Mouse (Mus musculus) C2C12 (cell line): ENCODE measurements around the gene Pik3r5.

Experiments used
- CTCF ChIP-seq: IDR thresholded peaks from one replicate; pipeline ENCODE4 v1.5.1; 2011; ENCODE audit not compliant: control insufficient read depth, insufficient read depth, insufficient read length
- MAX ChIP-seq: IDR thresholded peaks from one replicate; pipeline ENCODE4 v1.6.1; 2011; ENCODE audit warnings: mild to moderate bottlenecking, control low read depth
- MYOG ChIP-seq: IDR thresholded peaks from one replicate; pipeline ENCODE4 v1.6.1; 2011; ENCODE audit not compliant: control insufficient read depth, insufficient read length; ENCODE audit errors: extremely low read depth

DNA sequence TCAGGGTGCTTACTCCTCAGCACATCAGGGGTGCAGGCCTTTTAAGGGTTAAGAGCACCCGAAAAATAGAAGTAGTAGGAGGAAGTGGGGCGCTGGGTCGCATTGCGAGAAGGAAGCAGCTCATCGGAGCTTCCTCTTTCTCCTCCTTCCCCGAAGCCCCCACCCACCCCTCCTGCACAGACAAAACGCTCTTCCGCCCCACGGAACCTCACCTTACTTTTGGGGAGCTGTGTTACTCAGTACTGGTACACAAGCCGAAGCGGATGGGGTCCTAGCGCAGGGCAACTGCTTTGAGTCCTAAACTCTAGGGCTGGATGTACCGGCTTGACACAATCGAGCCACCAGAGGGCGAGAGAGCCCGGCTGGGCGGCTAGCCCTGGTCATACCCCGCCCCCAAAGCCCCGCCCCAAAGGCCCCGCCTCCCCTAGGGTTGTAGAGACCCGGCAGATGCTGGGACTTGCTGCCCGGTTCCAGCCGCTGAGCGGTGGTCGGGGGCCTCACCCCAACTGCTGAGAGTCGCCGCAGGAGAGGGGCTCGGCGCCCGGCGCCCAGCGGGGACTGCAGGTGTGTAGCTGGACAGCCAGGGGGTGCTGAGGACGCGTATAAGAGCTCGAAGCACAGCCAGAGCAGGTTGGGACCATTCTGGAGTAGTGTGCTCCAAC is at the start of gene Pik3r5:
- TF ChIP-seq MAX, result no peak
- no peak for TF ChIP-seq CTCF
- no peak for TF ChIP-seq MYOG
